Mouse (Mus musculus) spleen, embryonic (tissue): ENCODE results near the gene 2410004B18Rik.
"Not testable (repeated sequence)": the region's sequence is repeated elsewhere in the genome, so short reads cannot be mapped to it uniquely, and the experiment has no call there.

ENCODE experiments used
- CTCF ChIA-PET: fragments of 350-600 bp; sonication (Branson Sonifier 250); formaldehyde crosslinking; loops from one replicate; lab custom pipeline; 2022; lab: Charles Lee

2410004B18Rik gene

DNA sequence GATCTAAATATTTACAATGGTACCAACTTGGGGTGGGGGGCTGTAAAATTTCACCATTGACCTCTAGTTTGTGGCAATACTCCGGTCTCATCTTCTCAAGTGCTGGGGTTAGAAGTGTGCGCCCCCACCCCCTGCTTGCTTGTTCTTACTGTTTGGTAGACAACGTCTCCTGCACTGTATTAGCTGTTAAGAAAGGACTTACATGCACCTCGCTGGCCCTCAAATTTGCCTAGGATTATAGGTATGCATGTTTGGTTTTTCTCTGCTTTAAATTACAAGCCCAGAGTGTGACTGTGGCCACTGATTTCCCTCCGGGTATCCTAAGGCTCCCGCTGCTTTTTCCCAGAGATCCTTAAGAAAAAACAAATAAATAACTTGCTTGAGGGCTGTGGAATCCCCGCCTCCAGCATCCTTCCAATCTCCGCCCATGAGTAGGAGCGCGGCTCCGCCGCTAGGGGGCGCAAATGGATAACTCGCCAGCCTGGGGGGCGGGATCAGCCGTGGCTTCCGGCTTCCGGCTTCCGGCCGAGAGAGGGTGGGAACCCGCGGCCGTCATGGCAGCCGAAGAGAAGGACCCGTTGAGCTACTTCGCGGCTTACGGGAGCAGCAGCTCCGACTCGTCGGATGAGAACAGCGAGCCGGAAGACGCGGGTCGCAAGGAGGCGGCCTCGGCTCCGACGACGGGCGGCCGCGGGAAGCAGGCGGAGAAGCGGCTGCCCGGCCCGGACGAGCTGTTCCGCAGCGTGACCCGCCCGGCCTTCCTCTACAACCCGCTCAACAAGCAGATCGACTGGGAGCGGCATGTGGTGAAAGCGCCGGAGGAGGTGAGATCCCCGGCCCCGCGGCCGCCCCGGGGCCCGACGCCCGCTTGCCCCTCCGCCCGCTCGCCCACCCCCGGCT lies at the start of gene 2410004B18Rik:
TSS of gene 2410004B18Rik (plus strand) at position 510 of the 900 bp plus-strand sequence.
- CTCF ChIA-PET = interaction anchor here (1.0 to 1.1 kb wide), 2 partner anchors 12 kb away, joined by 3 to 7 read pairs; no protein-coding TSS in a partner anchor

DNA sequence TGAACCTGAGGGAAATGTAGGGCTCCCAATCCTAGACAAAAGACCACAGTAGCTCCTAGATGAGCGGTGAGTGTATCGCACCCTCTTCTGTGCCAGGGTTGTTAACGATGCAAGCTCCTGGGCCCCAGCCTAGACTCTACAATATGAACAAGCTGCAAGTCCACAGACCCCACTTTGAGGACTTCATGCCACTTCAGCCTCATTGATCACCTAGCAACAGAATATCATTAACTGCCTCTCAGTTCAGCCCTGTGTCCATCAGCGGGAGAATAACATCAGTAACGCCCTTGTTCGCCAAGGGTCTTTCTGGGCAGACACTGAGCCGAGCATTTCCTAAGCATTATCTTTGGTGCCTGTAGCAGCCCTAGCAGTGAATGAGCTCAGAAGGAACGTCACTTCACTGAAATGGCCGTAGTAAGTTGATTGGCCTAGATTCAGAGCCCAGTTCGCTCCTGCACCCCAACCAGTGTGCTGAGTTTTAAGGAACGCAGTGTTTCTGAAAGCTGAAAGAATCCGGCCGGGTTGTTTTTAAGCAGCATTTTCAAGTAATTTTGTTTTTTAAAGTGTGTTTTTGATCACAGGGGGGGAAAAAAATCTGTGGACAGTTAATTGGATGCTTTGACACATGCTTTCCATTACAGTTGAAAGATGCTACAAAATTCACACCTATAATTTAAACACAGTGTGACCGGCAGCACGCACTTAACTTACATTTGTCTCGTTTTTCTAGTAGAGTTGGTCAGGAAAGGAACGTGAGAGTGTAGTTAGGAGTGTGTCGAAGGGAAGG lies 47.3 kb upstream of the 2410004B18Rik start:
- CTCF ChIA-PET = no interaction called here

DNA sequence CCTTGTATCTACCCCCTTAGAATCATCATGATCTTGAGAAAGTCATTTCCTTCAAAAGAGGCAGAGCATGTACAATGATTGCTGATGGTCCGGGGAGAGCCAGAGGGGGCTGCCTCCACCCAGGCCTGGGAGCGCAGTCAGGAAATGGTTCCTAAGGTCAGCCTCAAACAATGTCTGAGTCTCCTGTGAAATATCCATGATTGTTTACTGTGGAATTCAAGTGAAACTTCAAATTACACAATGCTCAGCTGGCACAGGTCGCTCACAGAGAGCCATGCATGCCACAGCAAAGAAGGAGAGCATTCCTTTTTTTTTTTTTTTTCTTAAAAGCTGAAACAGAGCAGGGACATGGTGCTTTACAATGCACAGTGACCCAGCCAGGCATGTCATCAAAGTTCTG lies 45.4 kb upstream of the 2410004B18Rik start:
- CTCF ChIA-PET = no interaction called here

DNA sequence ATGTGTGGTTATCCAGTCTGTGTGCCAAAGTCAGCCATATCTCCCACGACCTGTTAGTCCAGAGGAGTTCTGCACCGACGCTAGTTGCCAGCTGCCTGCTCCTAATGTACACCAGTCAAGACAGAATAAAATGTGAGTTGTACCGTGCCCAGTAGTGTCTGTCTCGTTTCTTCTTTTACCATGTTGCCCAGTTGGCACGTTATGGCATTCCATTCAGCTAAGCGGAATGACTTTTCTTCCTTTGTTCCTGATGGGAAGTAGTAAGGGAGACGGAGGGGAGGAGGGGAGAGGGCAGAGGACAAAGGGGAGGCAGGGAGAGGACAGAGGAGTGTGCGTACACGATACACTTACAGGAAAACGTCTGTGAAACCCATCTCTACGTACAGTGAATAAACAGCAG lies 43.7 kb upstream of the 2410004B18Rik start:
- CTCF ChIA-PET = no interaction called here

DNA sequence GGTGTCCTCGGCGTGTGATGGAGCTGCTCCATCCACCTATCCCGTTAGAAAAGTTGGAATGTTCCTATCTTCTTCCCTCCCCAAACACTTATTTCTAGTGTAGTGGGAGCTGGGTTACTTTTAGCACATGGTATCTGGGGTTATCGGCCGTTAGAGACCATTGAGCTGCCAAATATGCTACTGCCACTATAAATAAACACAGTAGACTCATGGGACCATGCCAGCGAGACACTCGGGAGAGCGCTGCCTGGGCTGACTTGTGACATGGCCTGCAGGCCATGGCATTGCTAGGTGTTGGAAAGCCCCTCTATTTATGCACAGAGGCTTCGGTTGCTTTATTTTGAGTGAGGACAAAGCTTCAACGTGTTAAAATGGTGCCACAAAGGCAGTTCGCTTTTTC lies 40.1 kb upstream of the 2410004B18Rik start:
- CTCF ChIA-PET = interaction anchor here (1.0 kb wide), 1 partner anchor 160 kb away, joined by 4 read pairs; no protein-coding TSS in a partner anchor

DNA sequence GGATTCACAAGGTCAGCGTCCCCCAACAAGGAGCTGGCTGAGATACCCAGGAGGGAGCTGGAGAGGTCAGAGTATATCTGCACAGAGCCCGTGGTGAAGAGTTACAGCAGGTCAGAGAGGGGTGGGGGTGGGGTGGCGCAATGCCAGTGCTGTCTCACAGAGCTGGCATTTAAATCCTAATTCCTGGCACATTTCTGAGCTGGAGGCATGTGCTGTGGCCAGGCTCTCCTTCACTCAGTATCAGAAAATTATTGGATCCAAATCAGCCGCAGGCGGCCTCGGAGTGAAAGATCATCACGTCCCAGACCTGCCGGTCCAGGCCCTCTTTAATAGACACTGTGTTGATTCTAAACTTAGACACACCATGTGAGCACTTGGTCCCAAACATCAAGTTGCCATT lies 38.0 kb upstream of the 2410004B18Rik start:
- CTCF ChIA-PET = interaction anchor here (0.6 kb wide), 1 partner anchor 847 kb away, joined by 4 read pairs; no protein-coding TSS in a partner anchor

DNA sequence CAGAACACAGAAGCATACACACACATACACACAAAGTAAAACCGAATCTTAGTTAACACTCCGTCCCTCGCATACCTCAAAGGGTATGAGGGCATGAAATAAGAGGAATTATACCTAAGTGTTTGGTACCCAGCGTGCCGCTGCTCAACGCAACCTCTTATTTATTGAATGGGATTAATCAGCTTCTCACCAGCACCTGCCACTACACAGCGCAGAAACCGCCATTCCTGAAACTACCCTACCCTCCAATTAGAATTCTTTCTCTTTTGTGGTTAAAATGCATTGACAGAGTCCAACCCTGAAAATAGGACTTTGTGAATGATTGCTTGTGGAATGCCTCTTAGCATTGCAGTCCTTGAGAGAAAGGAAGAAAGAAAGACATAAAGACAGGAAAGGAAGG lies 34.3 kb upstream of the 2410004B18Rik start:
- CTCF ChIA-PET = no interaction called here

DNA sequence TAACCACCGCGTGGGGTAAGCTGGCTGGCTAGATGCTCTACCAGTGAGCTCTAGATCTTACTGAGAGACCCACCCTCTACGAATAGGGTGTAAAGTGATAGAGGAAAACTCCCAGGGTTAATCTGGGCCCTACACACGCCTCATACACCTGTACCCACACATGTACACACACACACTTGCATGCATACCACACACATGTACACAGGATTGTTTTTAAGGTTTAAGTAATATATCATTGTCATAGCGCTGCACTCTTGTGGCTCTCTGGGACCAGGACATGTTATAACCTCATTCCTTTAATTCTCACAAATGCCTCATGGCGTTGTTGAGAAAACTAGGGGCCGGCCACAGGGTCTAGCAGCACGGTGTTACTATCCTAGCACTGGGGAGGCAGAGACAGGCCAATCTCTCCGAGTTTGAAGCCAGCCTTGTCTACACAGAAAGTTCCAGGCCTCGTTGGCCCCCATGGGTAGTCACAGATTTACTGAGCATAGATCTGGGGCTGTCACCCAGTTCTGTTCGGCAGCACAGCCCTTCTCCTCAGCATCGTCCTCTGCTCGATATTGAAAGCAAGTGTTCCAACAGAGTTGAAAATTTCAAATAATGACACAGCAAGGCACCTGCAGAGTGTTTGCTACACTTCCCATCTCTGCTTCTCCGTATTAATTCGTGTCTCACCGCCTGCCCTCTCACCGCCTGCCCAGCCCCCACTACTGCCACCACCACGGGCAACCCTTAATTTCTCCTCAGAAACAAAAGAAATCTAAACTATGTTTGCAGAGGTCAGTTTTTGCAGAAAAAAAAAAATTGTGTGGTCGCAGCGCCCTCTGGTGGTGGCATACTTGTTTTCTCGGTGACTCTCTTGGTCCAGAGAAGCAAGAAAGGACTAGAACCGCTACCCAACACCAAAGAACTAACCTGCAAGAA lies 32.7 kb upstream of the 2410004B18Rik start:
- CTCF ChIA-PET = no interaction called here

DNA sequence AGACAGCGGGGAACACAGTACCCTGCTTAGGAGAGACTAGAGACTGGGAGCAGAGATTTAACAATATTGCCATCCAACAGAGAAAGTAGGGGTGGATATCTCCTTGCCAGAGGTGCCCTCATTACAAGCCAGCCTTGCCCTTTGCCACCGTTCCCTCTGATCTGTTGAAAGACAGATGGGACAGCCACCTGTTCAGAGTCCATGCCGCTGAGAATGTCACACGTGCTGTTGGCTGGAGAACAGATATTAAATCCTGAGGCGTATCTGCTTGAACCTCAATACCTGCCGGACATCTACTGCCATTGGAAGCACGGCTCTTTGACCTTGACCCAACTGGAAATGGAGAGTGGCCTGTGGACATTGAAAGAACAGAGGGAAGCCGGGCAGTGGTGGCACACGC lies 31.2 kb upstream of the 2410004B18Rik start:
- CTCF ChIA-PET = interaction anchor here (0.9 kb wide), 1 partner anchor 113 kb away, joined by 7 read pairs; no protein-coding TSS in a partner anchor

DNA sequence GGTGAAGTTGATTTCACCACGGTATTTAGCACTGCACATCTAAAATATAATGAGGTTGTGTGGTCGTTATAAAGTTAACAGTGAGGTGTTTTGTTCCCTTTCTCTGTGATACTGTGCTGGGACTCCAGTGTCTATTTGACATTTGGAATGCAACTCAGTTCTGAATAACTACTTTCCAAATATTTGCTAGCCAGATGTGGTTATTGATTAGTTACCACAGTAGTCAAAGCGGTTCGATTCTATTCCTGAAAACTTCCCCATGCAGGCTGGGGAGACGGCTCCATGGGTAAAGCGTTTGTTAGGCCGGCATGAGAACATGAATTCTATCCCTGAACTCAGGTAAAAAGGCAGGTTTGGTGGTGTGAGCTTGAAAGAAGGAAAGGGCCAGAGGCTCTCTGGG lies 25.3 kb upstream of the 2410004B18Rik start:
- CTCF ChIA-PET = no interaction called here

DNA sequence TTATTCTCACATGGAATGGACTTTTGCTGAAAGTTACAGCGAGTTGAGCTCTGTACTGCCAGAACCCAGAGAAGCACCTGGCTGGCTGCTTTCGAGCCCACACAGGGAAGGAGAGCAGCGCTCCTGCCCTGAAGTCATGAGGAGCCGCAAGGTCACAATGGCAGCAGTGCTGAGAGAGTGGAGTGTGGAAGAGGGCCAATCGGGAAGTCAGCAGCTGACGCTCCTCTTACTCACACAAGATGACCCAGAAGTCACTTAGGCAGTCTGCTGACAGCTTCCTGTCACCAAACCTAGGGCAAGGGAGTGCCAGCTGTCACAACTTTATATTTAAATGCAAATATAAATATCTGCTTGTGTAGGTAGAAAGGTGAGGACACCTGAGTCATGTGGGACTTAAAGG lies 24.6 kb upstream of the 2410004B18Rik start:
- CTCF ChIA-PET = no interaction called here

DNA sequence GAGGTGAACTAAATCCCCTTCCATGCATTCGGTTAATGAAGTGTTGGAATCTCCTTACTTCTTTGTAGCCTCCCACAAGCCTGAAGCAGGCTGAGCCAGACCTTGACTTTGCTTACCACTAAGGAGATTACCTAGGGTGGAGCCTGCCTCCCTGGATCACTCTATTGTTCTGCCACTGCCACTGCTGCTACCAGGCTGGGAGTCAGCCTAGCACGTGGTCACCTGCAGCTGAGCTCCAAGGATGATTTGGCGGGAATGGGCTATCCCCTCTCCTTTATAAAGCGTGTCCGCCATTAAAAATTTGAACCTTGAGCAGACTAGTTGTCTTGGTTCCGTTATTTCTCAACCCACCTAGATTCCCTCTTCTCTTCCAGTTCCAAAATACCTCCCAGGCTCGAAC lies 23.9 kb upstream of the 2410004B18Rik start:
- CTCF ChIA-PET = not testable (repeated sequence)

DNA sequence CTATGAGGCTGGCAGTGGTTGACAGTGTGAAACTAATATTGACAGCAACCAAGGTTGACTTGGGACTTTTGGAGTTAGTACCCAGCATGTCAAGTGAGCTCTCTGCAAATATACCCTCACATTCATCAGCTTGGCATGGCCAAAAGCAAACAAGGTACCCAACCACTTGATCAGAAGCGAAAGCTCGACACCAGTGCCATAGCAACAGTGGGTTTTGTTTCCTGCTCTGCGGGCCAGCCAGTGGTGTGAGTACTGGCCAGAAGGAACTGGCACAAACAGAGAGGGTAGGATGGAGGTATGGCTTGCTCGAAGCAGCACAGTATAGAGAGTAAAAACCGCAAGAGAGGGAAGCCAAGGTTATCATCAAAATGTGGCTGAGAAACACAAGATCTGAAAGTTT lies 21.4 kb upstream of the 2410004B18Rik start:
- CTCF ChIA-PET = no interaction called here

DNA sequence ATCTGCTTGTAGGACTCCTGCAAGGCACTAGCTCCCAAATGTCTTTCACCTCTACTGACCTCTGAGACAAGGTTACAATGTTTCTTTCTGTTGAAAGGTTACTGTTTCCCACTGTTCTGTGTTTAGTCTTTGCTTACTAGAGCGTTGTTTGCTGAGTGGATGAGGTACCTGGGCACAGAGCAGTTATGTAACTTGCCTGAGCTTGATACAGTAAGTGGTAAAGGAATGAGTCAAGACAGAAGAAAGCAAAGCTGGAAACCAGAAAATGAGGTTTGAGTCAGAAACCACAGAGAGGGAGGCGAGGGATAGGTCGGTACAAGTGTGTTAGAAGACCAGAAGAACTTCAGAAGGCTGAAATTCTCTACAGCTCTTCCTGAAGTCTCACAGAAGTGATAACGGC lies 21.0 kb upstream of the 2410004B18Rik start:
- CTCF ChIA-PET = no interaction called here

DNA sequence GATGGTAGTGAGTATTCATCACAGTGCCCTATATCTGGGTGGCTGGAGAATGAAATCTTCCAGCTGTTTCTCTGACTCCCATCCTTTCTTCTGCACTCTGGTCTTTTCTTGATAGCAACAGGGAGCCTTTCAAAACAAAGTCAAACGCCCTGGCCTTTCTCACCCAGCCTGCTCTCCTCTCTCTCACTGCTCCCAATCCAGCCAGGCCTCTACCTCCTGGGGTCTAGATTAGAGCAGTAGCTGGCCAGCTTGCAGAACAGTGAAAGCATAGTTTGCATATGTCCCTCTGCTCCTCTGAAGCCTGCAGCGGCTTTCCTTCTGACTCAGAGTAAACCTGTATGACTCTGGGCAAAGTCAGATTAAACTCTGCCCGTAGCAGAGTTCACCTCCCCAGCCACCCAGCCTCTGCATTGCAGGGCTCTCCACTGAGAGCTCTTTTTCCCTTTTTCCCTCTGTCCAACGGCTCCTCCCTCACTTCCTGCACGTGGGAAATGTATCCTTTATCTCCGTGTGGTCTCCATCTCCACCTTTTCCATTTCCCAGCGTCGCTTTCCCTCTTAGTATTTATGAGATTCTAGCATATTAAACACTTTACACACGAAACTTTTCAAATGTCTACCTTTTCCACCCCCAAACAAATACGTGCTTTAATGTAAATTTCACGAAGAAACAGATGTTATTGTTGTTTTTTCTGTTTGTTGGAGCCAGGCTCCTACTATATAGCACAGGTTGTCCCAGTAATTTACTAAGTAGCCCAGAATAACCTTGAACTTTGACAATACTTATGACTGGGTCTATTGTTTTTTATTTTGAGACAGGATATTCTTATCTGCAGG lies 15.6 kb upstream of the 2410004B18Rik start, which contains the start of gene Bcl10:
TSS of gene Bcl10 (plus strand) at position 786 of the 836 bp plus-strand sequence.
- CTCF ChIA-PET = no interaction called here

DNA sequence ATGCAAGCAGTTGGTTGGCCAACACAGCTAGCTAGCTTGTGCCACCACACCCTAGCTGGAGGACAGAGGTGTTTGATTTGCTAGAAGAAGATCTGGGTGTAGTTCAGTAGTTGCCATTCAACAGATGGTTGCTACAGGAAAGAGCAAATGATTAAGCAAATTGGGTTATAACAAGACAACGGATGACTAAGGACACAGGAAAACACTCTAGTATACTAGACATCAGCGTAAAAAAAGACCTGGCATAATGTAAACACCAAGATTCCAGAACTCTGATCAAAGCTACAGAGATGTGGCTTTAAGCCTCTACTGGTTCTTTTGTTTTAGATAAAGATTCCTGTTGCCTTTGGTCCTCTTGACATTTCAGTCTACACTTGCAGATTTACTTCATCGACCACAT lies 14.8 kb upstream of the 2410004B18Rik start:
- CTCF ChIA-PET = no interaction called here

DNA sequence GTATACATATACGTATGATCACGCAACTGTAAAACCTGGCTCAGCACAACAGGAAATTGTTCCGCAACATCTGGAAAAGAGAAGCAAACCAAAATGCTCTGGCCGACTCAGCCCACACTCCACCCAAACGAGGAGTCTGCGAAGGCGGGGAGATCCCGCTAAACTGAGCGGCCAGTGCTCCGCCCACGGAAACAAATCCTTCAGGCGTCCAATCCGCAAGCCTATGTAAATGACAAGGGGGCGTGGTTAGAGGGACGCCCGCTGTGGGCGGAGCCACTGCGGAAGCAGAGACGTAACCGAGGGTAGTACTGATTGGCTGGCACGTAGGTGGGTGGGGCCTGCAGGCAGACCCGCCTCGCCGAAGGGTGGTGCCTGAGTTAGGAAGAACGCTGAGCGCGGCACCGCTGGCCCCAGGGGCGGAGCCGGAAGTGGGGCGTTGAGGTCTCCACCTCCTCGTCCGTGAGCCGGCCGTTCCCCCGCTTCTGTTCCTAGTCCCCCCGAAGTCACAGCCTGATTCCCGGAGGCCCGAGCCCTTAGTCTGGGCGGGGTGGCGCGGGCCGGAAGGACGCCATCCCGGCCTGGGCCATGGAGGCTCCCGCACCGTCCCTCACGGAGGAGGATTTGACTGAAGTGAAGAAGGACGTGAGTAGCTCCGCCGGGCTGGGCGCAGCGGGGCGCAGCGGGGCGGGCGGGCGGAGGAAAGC lies 13.8 kb upstream of the 2410004B18Rik start:
- CTCF ChIA-PET = no interaction called here

DNA sequence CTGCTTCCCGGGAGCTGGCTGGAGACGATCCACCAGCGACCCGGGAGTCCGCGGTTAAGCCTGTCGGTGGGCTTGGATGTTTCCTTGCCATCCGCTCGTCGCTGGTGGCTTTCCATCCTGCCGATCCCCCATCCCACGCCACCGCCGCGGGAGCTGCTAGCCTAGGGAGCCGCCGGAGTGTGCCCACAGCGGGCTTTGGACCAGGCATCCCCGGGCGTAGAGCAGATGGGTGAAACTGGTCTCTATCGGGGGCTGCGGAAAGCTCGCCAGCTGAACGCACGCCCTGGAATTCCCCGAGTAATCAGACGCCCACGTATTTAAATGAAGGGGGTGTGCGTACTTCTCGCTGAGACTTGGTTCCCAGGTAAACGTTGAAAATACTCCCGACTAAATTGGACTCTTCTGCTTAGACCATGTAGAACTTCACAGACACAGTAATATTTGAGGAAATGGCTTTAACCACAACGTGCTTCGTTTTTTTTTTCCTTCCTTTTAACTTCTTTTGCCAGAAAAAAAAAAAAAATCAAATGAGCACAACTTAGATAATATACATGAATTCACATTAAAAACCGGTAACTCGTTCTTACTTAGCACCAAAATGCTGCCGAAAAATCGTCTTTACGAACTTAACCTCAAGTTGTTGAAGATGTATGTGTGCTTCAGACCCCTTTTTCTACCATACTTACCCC lies 13.0 kb upstream of the 2410004B18Rik start:
- CTCF ChIA-PET = interaction anchor here (0.7 to 1.5 kb wide), 2 partner anchors 12 to 13 kb away, joined by 3 to 5 read pairs; partner anchors contain the start of gene 2410004B18Rik

DNA sequence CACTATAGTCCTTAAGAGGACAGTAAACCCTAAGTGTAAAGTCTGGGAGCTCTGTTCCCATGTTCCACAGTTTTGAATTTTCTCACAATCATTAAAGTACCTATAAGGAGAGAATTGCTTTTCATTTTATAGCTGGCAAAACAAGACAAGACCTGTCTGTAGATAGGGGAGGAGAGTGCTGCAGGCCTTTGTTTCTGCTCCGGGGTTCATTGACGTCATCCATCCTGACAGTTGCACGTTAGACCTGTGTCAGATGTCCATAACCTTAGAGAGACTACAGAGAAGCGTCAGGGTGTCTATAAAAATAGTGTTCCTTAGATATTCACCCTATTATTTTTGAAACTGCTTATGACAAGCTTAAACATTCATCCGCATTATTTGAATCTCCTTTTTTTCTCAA lies 12.3 kb upstream of the 2410004B18Rik start:
- CTCF ChIA-PET = interaction anchor here (0.7 to 1.5 kb wide), 2 partner anchors 11 to 12 kb away, joined by 3 to 5 read pairs; partner anchors contain the start of gene 2410004B18Rik
